Mouse (Mus musculus) embryo, embryonic 9.5 days (tissue): ENCODE measurements around the gene Psmd5.
"Not testable (repeated sequence)": the region's sequence is repeated elsewhere in the genome, so short reads cannot be mapped to it uniquely, and the experiment has no call there.

ENCODE experiments used
- DNase-seq: peaks from one replicate; pipeline ENCODE4 v3.0.0-alpha.2; 2017; ENCODE audit errors: extremely low spot score

The Psmd5 gene

DNA sequence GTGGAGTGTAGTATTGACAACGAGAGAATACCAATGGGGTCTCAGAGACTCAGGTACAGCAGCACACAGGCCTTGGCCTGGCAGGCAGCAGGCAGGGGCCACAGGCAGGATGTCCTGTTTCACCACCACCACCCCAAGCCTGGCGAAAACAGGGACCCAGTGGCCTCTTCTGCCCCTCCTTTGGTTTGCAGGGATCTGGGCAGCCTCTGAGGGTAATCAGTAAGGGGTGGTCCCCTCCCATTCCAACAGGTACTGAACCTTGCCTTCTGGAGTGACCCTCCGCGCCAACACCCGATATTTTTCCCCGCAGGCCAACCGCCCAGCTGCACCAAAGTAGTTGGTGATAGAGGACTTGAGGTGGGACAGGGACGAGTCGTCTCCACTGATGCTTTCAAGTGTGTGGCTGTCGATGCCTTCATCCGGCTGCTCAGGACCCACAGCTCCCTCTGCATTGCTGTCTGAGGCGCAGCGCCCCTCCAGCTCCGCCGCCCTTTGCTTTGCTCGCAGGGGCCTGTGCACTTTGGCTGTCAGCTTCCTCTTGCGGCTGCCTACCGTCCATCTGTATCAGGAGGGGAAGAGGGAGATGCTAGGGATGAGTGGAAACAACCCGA, 20.8 kb upstream of the Psmd5 start:
- DNase-seq: no peak

DNA sequence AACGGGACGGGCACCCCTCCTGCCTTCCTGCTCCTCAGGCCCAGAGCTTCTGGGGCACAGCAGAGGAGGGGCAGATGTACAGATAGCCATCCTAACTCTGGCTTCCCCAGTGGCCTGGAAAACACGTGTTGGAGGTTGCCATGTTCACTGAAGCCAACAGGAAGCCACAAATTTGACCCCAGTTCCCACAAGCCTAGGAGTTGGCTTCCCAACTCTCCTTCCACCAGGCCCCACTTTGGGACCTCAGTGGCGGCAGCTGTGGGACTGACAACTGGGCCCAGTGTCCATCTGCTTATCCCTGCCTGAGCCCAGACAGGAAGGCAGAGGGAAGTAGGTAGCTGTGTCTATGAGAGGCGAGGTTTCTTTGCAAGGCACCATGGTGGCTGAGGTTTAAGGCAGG, 19.2 kb upstream of the Psmd5 start:
- no peak for DNase-seq

DNA sequence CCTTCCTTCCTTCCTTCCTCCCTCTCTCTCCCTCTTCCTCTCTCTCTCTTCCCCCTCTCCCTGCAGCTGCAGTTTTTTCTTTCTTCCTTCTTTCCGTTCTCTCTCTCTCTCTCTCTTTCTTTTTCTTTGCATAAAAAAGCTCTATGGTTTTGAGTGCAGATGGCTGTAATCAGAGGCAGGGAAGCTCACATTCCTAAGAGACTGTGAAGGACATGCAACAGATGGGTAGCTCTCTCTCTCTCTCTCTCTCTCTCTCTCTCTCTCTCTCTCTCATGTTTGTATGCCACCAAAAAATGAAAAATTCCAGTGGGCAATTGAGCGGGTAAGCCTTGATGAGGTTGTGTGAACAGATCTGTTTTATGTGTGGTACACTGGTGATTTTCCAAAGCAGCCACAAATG, 9.4 kb upstream of the Psmd5 start:
- no peak for DNase-seq

DNA sequence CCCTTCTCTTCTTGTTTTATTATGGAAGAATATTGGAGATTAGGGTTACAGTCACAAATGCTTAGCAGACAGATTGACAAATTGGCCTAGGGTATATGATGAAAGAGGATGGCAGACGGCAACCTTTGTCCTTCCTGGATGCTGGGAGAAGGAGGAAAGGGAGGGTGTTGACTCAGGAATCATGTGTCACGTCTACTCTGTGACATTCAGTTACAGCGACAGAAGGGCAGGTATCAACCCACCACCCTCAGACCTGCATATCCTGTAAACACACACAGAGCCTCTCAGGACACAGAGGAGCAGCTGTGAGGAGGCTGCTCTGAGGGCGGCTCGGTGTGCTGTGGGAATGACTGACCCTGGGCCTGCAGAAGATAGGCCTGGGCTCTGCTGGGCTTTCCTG, 8.4 kb upstream of the Psmd5 start:
- DNase-seq: no peak

DNA sequence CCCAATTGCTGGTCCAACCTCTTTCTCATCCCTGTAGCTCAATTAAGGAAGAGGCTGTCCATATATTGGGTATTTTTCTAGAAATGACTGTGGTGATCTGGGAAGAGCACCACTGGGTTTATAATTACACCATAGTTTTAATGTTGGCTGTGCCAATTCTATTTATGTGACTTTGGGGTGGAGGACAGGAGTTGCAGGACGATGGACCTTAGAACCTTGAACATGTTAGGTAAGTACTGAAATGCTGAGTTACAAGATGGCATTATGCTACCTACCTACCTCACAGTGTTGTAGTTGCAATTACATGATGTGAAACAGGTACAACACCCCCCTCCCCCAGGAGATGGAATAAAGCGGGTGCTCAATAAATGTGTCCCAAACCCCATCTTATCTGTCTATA, 8.0 kb upstream of the Psmd5 start:
- DNase-seq: no peak

DNA sequence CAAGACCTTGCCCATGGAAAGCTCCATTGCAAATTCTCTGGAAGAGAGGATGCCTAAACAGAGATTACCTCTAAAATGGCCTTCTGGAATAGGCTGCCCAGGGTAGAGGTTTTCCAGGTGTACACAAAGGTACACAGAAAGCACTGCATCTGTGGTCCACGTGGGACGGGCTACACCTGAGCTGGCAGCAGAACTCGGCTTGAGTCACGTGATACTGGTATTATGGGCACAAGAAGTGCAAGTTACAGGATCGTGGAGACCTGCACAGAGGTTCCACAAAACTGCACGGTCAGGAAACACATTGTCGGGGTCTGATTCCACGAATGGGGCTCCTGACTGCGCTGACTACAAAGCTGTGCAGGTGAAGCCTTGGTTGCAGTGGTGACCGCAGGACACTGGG, 5.3 kb upstream of the Psmd5 start:
- DNase-seq: no peak

DNA sequence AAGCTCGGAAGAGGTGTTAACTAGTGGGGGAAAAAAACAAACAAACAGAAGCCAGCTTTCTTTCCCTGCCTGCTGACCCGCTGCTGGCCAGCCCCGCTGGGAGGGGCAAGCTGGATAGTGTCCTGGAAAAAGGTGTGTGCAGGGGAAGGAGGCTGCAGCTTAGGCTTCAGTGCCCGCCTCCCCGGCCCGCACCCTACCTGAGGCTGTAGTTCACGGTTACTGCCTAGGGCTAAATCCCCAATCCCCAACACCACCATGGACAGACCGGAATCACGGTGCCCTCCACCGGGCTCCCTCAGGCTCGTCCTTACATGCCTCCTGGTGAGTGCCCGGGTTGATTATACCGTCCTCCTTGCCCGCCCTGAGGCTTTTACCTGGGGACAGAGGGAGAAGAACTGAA, 497 bp downstream of the Psmd5 start, which contains the start of gene Cutal:
Gene Cutal (plus strand): TSS at position 126 of the 400 bp plus-strand sequence.
- DNase-seq: peak; percentile 12

DNA sequence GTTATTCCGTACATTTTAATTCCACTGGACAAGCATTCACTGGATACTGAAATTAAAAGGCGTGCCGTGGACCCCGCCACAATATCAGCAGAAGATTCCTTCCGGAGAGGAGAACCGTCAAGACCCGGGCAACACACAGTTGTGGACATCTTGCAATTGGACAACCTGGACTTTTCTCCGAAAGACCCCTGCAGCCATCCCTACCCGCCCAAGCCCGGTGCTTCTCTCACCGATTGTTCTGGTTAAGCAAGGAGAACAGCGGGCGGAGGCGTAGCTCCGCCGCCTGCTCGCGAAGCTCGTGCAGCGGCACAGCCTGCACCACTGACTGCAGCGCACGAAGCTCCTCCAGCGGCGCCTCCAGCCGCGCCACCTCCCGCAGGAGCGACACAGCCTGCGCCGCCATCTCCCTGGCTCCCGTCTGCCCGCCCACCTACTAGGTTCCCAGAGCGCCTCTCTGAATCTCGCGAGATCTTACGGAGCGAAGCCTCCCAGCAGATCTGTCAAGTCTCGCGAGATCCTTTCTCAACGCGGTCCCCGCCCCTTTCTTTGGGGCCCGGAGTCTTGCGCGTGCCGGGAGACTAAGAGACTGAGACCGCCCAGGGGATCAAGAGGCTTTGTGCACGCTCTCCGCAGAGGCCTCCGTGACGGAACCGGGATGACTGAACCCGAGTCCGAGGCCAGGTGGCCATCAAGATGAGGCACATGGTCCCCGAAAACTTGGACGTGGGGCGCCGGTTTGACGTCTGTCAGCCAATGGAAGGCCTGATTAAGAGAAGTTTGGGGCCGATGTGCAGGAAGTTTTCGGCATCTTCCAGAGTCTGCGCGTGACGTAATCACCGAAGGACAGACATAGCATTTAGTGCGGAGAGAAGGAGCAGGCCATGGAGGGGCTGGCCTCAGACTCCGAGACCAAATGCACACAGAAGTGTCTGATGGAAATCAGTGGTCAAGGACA, 4.0 kb downstream of the Psmd5 start:
- peak; percentile 98 for DNase-seq

DNA sequence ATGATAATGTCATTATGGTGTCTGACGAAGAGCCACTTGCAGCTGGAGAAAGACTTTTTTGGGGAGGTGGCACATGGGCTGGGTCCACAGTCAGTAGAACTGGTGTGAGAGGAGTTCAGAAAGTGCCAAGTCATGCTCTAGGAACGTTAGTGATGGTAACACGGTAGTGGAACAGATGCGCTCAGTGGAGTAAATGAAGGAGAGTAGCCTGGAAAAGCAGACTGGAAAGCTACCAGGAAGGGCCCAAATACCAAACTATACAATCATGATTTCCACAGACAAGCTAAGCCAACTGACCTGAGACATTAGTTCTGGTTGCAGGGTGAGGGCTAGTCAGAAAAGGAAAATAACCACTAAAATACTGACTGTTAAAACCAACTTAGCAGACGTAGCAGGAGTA, 5.1 kb downstream of the Psmd5 start:
- DNase-seq: peak; percentile 13

DNA sequence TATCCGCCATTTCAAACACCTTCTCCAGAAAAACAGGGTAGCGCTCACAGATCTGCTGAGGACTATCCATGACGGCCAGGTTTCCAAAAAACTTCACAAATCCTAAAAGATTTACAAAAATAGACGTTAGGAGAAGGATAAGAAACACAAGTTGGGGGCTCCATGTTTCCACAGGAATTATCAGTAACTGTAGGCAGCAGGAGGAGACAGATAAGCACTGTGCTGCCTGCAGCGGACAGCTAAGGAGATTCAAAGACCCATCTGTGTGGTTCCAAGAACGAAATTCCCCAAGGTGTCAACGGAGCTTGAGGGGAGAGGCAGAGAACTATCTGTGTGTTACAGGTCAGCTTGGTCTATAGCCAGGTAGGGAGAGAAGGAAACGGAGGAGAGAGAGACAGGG, 17.0 kb downstream of the Psmd5 start:
- no peak for DNase-seq

DNA sequence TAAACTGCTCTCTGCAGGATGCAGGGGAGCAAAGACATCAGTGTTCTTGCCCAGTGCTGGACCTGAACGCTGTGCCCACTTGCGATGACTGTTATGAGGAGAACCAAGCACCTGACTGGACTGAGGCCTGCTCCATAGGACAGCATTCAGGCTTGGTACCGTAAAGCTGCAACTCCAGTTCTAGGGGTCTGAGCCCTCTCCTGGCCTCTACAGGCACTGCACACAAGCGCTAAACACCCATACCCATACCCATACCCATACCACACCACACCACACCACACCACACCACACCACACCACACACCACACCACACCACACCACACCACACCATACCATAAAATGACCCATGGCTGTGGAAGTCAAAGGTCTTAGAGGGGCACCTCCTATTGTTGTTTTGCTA, 19.5 kb downstream of the Psmd5 start:
- DNase-seq: no peak

DNA sequence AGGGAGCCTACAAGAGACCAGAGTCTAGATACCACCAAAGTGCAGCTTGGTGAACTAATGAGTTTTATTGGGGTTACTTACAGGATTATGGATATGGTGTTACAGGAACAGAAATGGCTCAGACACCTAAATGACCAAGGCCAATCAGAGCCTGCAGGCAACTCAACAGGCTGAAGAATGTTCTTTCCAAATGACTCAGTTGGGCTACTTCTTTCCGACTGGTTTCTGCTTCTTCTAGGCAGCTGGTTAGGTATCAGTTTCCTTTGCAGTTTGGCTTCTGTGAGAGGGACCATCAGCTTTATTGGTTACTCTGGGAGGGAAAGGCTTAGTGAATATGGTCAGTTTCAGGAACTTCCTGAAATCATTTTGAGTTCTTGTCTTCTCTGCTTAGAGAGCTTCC, 27.1 kb downstream of the Psmd5 start:
- DNase-seq: no peak

DNA sequence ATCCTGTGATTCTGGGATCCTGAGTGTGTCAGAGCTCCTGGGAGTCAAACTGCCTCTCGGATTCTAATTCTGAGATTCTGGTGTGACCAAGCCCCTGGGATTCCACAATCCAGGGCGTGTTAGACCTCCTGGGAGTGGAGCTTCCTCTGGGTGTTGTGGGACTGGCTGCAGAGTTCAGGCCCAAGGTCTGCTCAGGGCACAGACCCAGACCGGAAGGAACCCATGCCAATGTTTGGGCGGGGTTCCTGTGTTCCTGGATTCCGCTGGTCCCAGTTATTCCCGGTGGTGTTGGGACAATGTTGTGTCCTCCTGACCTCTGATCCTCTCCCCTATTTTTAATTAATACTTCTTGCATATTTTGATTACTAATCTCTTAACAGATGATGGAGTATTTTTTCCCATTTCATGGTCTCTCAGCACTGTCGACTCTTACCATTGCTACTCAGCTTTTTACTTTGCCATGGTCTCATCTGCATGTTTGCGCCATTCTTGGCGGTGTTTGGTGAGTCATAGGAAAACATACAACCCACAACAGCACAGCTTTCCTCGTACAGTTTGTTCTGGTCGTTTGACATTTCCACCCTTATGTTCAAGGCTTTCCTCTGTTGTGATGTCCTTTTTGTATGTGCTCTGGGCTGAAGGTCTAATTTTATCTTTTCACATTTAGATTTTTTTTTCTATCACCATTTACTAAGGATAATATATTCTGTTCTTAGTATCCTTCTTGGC, 31.4 kb downstream of the Psmd5 start:
- DNase-seq: no peak

DNA sequence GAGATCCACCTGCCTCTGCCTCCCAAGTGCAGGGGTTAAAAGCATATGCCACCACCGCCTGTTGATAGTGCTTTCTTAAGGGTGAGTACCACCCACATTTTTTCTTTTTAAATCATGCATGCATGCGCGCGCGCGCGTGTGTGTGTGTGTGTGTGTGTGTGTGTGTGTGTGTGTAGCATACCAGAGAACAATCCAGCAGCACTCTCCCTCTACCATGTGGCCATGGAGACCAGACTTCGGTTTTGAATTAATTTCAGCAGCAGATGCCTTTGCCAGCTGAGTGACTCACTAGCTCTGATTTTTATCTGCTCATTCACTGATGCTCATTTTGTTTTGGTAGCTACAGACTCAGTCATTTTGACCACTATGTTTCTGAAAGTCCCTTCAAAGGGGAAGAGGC, 33.1 kb downstream of the Psmd5 start:
- no peak for DNase-seq

DNA sequence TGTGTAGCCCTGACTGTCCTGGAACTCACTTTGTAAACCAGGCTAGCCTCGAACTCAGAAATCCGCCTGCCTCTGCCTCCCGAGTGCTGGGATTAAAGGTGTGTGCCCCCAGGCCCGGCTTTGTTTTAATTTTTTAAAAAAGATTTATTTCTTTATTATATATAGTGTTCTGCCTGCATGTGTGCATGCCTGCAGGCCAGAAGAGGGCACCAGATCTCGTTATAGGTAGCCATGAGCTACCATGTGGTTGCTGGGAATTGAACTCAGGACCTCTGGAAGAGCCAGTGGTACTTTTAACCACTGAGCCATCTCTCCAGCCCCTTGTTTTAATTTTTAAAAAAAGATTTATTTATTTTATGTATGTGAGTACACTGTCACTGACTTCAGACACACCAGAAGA, 34.6 kb downstream of the Psmd5 start:
- DNase-seq: not testable (repeated sequence)

DNA sequence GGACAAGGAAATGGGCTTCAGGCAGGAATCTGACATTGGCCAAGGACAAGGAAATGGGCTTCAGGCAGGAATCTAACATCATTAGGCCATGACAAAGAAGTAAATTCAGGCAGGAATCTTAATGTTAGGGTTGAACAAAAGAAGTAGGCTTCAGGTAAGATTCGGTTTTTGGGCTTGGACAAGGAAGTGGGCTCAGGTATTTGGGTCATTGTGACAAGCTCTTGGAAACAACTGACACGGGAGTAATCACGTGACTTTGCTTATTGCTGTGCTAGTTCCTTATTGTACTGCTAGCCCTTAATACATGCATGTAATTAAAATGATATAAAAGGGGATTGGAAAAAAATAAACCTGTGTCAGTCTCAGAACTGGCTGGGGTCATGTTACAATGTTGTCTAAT, 39.1 kb downstream of the Psmd5 start:
- DNase-seq: no peak

DNA sequence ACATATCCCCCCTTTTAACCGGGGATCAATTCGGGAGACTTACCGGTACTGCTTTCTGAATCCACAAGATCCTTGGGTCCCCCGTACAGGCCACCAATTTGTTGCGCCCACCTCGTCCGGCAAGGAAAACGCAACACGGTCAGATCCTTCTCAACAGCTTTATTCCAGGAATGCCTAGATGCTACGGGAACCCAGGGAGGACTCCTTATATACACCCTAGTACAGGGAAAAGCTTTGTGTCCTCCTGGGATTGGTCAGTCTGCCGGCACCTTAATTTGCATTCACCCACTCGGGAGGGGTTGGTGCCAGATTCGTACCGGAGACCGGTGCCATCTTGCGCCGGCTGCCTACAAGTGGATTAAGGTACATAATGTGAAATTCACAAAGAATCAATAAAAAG, 41.1 kb downstream of the Psmd5 start:
- DNase-seq: no peak

DNA sequence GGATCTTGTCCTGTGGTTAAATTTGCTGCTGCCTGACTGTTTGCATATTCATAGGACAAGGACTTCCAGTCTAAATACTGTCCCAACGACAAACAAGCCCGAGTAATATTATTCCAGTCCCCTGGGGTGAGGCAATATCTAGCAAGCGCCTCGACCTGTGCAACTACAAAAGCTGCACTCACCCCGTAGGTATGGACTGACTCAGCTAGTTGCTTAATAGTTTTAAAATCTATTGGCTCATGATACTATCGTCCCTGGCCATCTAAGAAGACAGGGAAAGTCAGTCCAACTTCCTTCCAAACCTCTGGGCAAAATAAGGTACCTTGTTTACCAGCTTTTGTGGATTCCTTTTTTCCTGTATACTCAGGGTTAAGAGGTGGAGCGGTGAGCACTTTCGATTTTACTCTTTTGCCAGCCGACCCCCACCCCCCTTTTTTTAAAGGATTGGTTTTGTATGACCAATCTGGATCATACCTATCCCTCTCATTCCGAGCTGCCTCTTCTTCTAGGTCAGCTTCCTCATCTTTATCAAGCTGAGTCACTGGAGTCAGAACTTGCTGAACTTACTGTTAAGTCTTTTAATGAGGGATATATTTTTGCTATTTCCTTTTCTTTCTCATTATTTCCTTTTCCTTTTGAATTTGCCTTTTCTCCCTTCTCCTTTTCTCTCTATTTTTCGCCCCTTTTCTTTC, 41.9 kb downstream of the Psmd5 start, which contains the start of gene Gm34653:
Gene Gm34653 (plus strand): TSS at position 242 of the 692 bp plus-strand sequence.
- not testable (repeated sequence) for DNase-seq

DNA sequence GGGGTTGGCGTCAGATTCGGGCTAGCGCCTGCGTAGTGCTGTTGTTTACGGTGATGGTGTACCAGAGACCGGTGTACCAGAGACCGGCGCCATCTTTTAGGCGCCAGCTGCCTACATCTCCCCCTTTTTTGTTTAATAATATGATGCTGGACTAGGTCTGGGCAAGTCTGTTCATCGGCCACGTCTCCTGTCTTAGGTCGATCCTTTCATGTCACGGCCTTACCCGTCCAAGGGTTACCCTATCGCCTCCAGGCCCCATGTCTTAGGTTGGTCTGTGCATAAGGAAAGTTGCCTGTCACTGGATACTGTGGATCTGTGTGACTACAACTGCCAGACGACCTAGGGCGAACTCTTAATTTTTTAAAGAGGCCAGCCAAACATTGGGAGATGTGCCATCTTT, 44.7 kb downstream of the Psmd5 start:
- not testable (repeated sequence) for DNase-seq

DNA sequence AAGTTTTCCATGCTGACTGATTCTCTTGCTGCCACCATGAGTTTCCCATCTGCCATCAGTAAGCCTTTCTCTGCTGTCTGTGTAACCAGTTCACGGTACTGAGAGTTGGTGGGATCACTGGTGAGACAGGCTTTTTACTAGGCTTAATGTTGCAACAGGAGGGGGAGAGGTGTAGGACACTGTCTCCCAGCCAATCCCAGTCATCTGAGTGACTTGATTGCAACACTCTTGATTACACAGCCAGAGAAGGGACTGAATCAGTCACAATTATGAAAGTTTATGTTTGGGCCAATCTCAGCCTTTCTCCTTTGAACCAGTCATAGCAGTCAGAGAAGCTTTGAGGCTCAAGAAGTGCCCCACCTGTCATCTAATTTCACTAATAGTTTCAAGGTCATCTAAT, 46.7 kb downstream of the Psmd5 start:
- DNase-seq: no peak

DNA sequence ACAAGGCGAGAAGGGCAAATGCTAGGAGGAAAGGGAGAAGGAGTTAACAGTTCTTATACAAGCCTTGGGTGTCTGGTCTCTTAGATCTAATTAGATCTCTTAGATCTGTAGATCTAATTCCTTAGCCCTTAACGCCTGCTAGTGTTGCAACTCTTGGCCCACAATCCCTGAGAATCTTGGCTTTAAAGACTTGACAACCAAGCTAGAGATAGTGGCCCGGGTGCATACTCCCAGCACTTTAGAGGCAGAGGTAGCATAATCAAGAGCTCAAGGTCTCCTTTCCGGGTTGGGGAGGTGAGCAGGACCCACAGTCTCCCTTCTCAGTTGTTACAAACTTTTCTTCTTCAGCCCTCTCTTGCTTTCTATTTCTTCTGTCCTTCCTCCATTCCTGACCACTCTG, 47.2 kb downstream of the Psmd5 start:
- DNase-seq: no peak
